Mouse (Mus musculus) bone marrow, adult 2 months (tissue): Measurements from ENCODE around the gene Kiss1r.

ENCODE experiments used
- CTCF ChIP-seq: fragments of 200-500 bp; IDR thresholded peaks from 2 replicates; pipeline ENCODE4 v1.5.1; 2011; ENCODE audit warnings: low read length, control low read depth; ENCODE audit not compliant: control insufficient read depth, insufficient read depth
- POLR2A ChIP-seq: fragments of 200-500 bp; IDR thresholded peaks from 2 replicates; pipeline ENCODE4 v1.6.1; 2011; ENCODE audit warnings: low read depth, mild to moderate bottlenecking, control low read depth, low read length, borderline replicate concordance; ENCODE audit not compliant: control insufficient read depth

GRCm38 (mm10) chr10:79920958-79921535 lies 4.3 kb downstream of the Kiss1r start, which contains the start of gene R3hdm4:
- TF ChIP-seq CTCF, result no peak
- TF ChIP-seq POLR2A, result no peak
